ENCODE assay signal across 18 mouse cellular contexts in genomic region chr11:48249315-48249714, GRCm38 (mm10).
DNase-seq lines count a peak whose midpoint lies in the region; ATAC-seq and TF ChIP-seq lines count a peak whose summit lies in the region.
"Had no signal": no experiment of that assay in that cellular context is flagged by ENCODE, and none has a peak within 500 bp of the region (broad histone marks: within the 10 kb centered on the region; RNA-seq: fewer than 3 reads in every experiment).

No protein-coding gene starts in this region.

- H3K4me2 ChIP-seq in liver, postnatal 0 days (ENCODE audit: low read depth, low read length), result no peak overlapping the region
- H3K4me2 ChIP-seq in liver, embryonic 11.5 days, result no peak overlapping the region
- no peak overlapping the region for H3K4me2 ChIP-seq in heart, postnatal 0 days (ENCODE audit: low read depth, low read length)
- H3K4me2 ChIP-seq in lung, embryonic 16.5 days (ENCODE audit: low read depth, low read length), result no peak overlapping the region
- no peak overlapping the region for H3K4me2 ChIP-seq in kidney, embryonic 14.5 days (replicated peaks; ENCODE audit: low read depth, low read length)
- H3K4me2 ChIP-seq: embryonic facial prominence, embryonic 15.5 days; liver, embryonic 12.5 days had no signal

- WGBS in liver, postnatal 0 days (ENCODE audit: insufficient replicate concordance), result 42% methylated on average over 1 of the region's 1 CpGs
- WGBS in liver, embryonic 11.5 days, result 38% methylated on average over 1 of the region's 1 CpGs
- 17% methylated on average over 1 of the region's 1 CpGs for WGBS in heart, postnatal 0 days
- WGBS in lung, embryonic 16.5 days, result 14% methylated on average over 1 of the region's 1 CpGs
- 84% methylated on average over 1 of the region's 1 CpGs for WGBS in kidney, embryonic 14.5 days

- H3K36me3 ChIP-seq in liver, postnatal 0 days (replicated peaks; ENCODE audit: insufficient read depth, low read length), result no peaks in the 10 kb centered on the region
- no peaks in the 10 kb centered on the region for H3K36me3 ChIP-seq in liver, embryonic 11.5 days (ENCODE audit: control insufficient read depth, insufficient read depth, low read length)
- H3K36me3 ChIP-seq in heart, postnatal 0 days (replicated peaks; ENCODE audit: control insufficient read depth, insufficient read depth, low read length), result no peaks in the 10 kb centered on the region
- H3K36me3 ChIP-seq in lung, embryonic 16.5 days (ENCODE audit: control insufficient read depth, insufficient read depth, low read length), result no peaks in the 10 kb centered on the region
- H3K36me3 ChIP-seq in kidney, embryonic 14.5 days (ENCODE audit: control insufficient read depth, insufficient read depth, low read length), result no peaks in the 10 kb centered on the region
- H3K36me3 ChIP-seq: embryonic facial prominence, embryonic 15.5 days; forebrain, embryonic 10.5 days; liver, embryonic 12.5 days had no signal

- 0 out of 2 replicates have a peak, but pooled peaks have one; percentile 16 for TF ChIP-seq EP300 in liver, postnatal 0 days (IDR thresholded peaks at IDR 0.05; ENCODE audit: low read depth)
- no peak for TF ChIP-seq EP300 in heart, postnatal 0 days (IDR thresholded peaks at IDR 0.05; ENCODE audit: low read depth)

- H3K4me3 ChIP-seq in liver, postnatal 0 days (ENCODE audit: low read depth, low read length), result no peak overlapping the region
- no peak overlapping the region for H3K4me3 ChIP-seq in liver, embryonic 11.5 days (ENCODE audit: low read depth, low read length)
- H3K4me3 ChIP-seq in heart, postnatal 0 days (ENCODE audit: low read depth, low read length), result no peak overlapping the region
- H3K4me3 ChIP-seq in lung, embryonic 16.5 days (ENCODE audit: low read length), result no peak overlapping the region
- no peak overlapping the region for H3K4me3 ChIP-seq in kidney, embryonic 14.5 days (ENCODE audit: low read length)
- H3K4me3 ChIP-seq: embryonic facial prominence, embryonic 15.5 days; forebrain, embryonic 10.5 days; liver, embryonic 12.5 days had no signal

- no peak overlapping the region for H3K27ac ChIP-seq in liver, postnatal 0 days (ENCODE audit: low read depth)
- no peak overlapping the region for H3K27ac ChIP-seq in liver, embryonic 11.5 days (ENCODE audit: low read depth, low read length)
- no peak overlapping the region for H3K27ac ChIP-seq in heart, postnatal 0 days (ENCODE audit: low read depth)
- H3K27ac ChIP-seq in lung, embryonic 16.5 days (ENCODE audit: low read length), result no peak overlapping the region
- no peak overlapping the region for H3K27ac ChIP-seq in kidney, embryonic 14.5 days (ENCODE audit: low read depth, low read length)
- H3K27ac ChIP-seq: embryonic facial prominence, embryonic 15.5 days; forebrain, embryonic 10.5 days; liver, embryonic 12.5 days had no signal

- no peaks in the 10 kb centered on the region for H3K9me3 ChIP-seq in liver, postnatal 0 days (ENCODE audit: low read length)
- no peaks in the 10 kb centered on the region for H3K9me3 ChIP-seq in liver, embryonic 11.5 days (ENCODE audit: control insufficient read depth, low read length)
- no peaks in the 10 kb centered on the region for H3K9me3 ChIP-seq in heart, postnatal 0 days (replicated peaks; ENCODE audit: control insufficient read depth, low read length)
- no peaks in the 10 kb centered on the region for H3K9me3 ChIP-seq in lung, embryonic 16.5 days (ENCODE audit: control insufficient read depth, low read length)
- H3K9me3 ChIP-seq in kidney, embryonic 14.5 days (ENCODE audit: control insufficient read depth, low read length), result no peaks in the 10 kb centered on the region
- H3K9me3 ChIP-seq: embryonic facial prominence, embryonic 15.5 days; forebrain, embryonic 10.5 days; liver, embryonic 12.5 days had no signal

- no peak for DNase-seq in liver, postnatal 0 days
- DNase-seq in liver, embryonic 11.5 days (ENCODE audit: low spot score), result no peak
- peak; percentile 21 for DNase-seq in heart, postnatal 0 days (ENCODE audit: low spot score)
- DNase-seq in right cerebral cortex, postnatal 25 days, result no peak
- DNase-seq in urinary bladder, postnatal 4 days (ENCODE audit: low spot score in 2 of 2), result no peak
- DNase-seq: cerebellum, postnatal 10 days; gastrocnemius, postnatal 14 days; kidney, adult 8-10 months; layer of hippocampus, postnatal 36 days; midbrain, embryonic 14.5 days; retina, postnatal 1 day; spleen, adult 18-20 months; thymus, adult 18-20 months had no signal

- ATAC-seq in liver, postnatal 0 days, result no peak
- ATAC-seq in liver, embryonic 11.5 days (replicated peaks; ENCODE audit: low FRiP score), result no peak
- ATAC-seq in heart, postnatal 0 days (ENCODE audit: insufficient read depth, low read depth), result 0 out of 2 replicates have a peak, but pooled peaks have one; percentile 36
- ATAC-seq in lung, embryonic 16.5 days (ENCODE audit: low read depth), result peak; percentile 84
- ATAC-seq in kidney, embryonic 14.5 days (ENCODE audit: low FRiP score, low TSS enrichment), result no peak
- ATAC-seq: liver, embryonic 12.5 days had no signal

- H3K27me3 ChIP-seq in liver, postnatal 0 days (ENCODE audit: insufficient read depth, low read length), result no peaks in the 10 kb centered on the region
- no peaks in the 10 kb centered on the region for H3K27me3 ChIP-seq in liver, embryonic 11.5 days (replicated peaks; ENCODE audit: control insufficient read depth, insufficient read depth, low read length)
- no peaks in the 10 kb centered on the region for H3K27me3 ChIP-seq in heart, postnatal 0 days (ENCODE audit: control insufficient read depth, insufficient read depth, low read length)
- no peaks in the 10 kb centered on the region for H3K27me3 ChIP-seq in lung, embryonic 16.5 days (ENCODE audit: control insufficient read depth, insufficient read depth, low read depth, low read length)
- H3K27me3 ChIP-seq in kidney, embryonic 14.5 days (ENCODE audit: control insufficient read depth, insufficient read depth, low read length), result no peaks in the 10 kb centered on the region
- H3K27me3 ChIP-seq: embryonic facial prominence, embryonic 15.5 days; liver, embryonic 12.5 days had no signal

- no peak overlapping the region for H3K9ac ChIP-seq in liver, postnatal 0 days (replicated peaks)
- no peak overlapping the region for H3K9ac ChIP-seq in liver, embryonic 11.5 days (ENCODE audit: low read depth, low read length)
- H3K9ac ChIP-seq in heart, postnatal 0 days (replicated peaks; ENCODE audit: low read depth, low read length), result no peak overlapping the region
- H3K9ac ChIP-seq in lung, embryonic 16.5 days (ENCODE audit: low read length), result no peak overlapping the region
- no peak overlapping the region for H3K9ac ChIP-seq in kidney, embryonic 14.5 days (ENCODE audit: low read depth, low read length)
- H3K9ac ChIP-seq: embryonic facial prominence, embryonic 15.5 days; liver, embryonic 12.5 days had no signal

- TF ChIP-seq CTCF in liver, postnatal 0 days (IDR thresholded peaks at IDR 0.05; ENCODE audit: low read depth), result no peak
- no peak for TF ChIP-seq CTCF in heart, postnatal 0 days (IDR thresholded peaks at IDR 0.05; ENCODE audit: low read depth)

- no peaks in the 10 kb centered on the region for H3K4me1 ChIP-seq in liver, postnatal 0 days (ENCODE audit: insufficient read depth)
- H3K4me1 ChIP-seq in liver, embryonic 11.5 days (replicated peaks; ENCODE audit: control insufficient read depth, insufficient read depth, low read length), result no peaks in the 10 kb centered on the region
- no peaks in the 10 kb centered on the region for H3K4me1 ChIP-seq in heart, postnatal 0 days (ENCODE audit: control insufficient read depth, insufficient read depth)
- no peaks in the 10 kb centered on the region for H3K4me1 ChIP-seq in lung, embryonic 16.5 days (replicated peaks; ENCODE audit: control insufficient read depth, insufficient read depth, low read length)
- no peaks in the 10 kb centered on the region for H3K4me1 ChIP-seq in kidney, embryonic 14.5 days (ENCODE audit: control insufficient read depth, insufficient read depth, low read length)
- H3K4me1 ChIP-seq: embryonic facial prominence, embryonic 15.5 days; liver, embryonic 12.5 days had no signal

Comparison
In these comparisons a context has a peak if more than half of its experiments do, and no peak if none do; other contexts are left out.
1. ATAC-seq: peak in heart, postnatal 0 days (single experiment) and lung, embryonic 16.5 days (single experiment); none in liver, postnatal 0 days (single experiment), liver, embryonic 11.5 days (single experiment) and kidney, embryonic 14.5 days (single experiment).